Mouse (Mus musculus): Measurements from ENCODE around the gene Pomp. TPM values are rescaled to one million over a fixed set of nuclear protein-coding genes. Genes with fewer than 3 reads are reported as not detected.

The Pomp gene
- polyA plus RNA-seq (2012; rRNA removed; ENCODE audit: low replicate concordance) = 23.7 and 54.2 TPM in 2 replicates

DNA sequence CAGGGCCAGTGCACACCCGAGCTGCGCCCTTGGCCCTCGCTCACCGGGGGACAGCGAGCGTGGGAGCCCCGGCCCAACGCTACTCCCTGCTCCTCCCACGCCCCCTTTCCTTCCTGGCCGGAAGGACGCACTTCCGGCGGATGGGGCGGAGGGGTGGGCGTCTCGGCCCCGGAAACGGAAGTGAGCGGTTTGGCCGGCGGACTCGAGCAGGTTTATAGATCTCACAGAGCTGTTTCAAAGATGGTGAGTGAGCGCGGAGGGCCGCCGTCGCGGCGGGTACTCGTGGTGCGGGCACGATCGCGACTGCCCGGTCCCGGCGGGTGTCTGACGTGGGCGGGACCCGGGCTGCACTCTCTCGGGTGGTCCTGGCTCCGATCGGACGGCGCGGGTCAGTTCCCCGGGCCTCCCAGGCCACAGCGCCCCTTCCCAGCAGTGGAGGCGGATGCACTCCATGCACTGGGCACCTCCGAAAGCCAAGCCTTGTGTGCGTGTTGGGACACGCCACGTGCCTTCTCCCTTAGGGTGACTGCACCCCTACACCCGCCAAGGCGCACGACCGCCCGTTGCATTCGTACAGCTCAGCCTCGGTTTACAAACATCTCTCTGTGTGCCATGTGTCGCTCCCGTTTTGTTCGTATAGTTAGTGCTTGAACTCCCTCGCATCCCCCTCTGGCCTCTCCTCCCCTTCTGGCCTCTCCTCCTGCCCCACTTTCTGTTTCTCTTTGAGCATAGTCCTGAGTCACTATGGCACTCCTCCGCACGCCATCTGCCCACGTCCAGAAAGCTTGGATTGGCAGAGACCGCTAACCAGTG lies at the start of gene Pomp:
Pomp (plus strand) TSS at position 13 of the 813 bp plus-strand sequence.

DNA sequence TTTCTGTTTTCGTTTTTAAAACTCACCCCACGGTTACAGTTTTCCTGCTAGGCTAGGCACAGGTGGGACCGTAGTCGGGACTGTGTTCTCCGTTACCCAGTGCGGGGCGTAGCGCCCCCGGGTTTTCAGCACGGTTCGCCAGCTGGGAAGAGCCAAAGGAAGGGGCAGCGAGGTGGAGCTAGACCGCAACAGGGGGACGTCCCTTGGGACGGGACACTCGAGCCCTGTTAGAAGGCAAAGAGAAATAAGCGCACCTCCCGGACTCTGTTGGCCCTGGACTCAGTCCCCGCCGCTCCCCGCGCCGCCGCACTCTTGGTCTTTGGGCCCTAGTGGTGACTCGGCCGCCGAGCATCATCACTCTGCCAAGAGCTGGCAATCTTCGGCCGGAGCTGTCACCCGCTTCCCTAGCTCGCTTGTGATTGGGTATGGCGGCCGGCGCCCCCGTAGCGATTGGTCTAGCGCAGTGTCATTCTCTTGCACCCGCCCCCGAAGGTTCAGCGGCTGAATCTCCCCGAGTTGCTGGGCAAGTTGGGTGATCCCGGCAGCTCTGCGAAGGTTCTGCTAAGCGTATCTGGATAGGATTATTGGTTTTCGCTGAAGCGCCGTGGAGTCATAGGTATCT lies 34.3 kb downstream of the Pomp start, which contains the start of gene Slc46a3:
Slc46a3 (minus strand) TSS at position 361 of the 622 bp plus-strand sequence.

Other genes starting within 250 kb of the Pomp start
- 7.7 and 9.5 TPM in 2 replicates for gene Flt1, start 134.4 kb upstream of the Pomp start, polyA plus RNA-seq (2012; rRNA removed; ENCODE audit: low replicate concordance)
- 64.9 and 104 TPM in 2 replicates for gene Slc46a3, start 34.4 kb downstream of the Pomp start, polyA plus RNA-seq (2012; rRNA removed; ENCODE audit: low replicate concordance)
- gene Mtus2, start 96.9 kb downstream of the Pomp start, polyA plus RNA-seq (2012; rRNA removed; ENCODE audit: low replicate concordance) = 1.2 and 2.8 TPM in 2 replicates